Mouse (Mus musculus): ENCODE results near the gene Scnn1a.
A peak's percentile ranks its signal among the peaks of the same experiment; 100 is the strongest.
"Not testable (repeated sequence)": the region's sequence is repeated elsewhere in the genome, so short reads cannot be mapped to it uniquely, and the experiment has no call there.

Gene Scnn1a

GRCm38 (mm10) chr6:125320323-125320722, at the start of gene Scnn1a:
Scnn1a (plus strand) TSS chr6:125320659.
- DNase-seq (ENCODE audit: extremely low read depth, insufficient read length, low spot score), result no peak

GRCm38 (mm10) chr6:125271455-125272227, 48.8 kb upstream of the Scnn1a start:
- peak; percentile 73 for DNase-seq (ENCODE audit: extremely low read depth, insufficient read length, low spot score)

GRCm38 (mm10) chr6:125272228-125272785, 48.2 kb upstream of the Scnn1a start:
- DNase-seq (ENCODE audit: extremely low read depth, insufficient read length, low spot score), result no peak

DNA sequence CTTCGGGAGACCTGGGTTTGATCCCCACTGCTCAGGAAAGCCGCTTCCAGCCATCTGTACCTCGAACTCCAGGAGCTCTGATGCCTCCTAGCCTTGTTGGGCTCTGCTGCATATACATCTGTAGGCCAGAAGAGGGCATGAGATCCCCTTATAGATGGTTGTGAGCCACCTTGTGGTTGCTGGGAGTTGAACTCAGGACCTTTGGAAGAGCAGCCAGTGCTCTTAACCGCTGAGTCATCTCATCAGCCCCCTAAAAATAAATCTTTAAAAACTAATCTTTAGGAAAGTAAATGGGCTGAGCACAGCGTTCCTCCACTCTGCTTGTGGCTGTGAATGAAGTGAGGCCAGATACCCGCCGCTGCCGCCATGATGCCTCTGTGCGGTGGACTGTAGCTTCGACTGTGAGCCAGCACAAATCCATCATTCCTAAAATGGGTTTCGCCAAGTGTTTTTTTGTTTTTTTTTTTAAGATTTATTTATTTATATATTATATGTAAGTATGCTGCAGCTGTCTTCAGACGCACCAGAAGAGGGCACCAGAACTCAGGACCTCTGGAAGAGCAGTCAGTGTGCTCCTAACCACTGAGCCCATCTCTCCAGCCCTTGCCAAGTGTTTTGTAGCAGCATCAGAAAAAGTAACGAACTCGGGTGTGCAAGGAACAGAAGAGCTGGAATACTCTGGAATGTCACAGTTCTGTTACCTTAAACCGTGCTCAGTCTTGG, 45.5 kb upstream of the Scnn1a start:
- DNase-seq (ENCODE audit: extremely low read depth, insufficient read length, low spot score), result peak; percentile 45

DNA sequence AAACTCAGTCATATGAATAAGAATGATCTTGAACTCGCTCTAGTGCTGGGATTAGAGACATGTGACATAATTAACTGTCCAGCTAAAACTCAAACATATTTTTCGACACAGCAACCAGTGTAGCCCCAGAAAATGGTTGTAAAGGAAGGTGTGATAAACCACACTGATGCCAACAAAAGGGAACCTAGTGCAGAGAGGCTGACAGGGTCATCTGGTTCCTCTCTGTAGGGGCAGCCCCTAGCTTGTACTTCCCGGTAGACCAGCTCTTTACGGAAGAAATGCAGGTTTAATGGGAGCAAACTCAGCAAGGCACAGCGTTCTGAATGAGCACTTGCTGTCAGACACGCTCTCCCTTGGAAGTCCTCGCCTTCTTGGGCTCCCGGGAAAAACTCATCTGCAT, 40.7 kb upstream of the Scnn1a start:
- DNase-seq (ENCODE audit: extremely low read depth, insufficient read length, low spot score), result no peak

DNA sequence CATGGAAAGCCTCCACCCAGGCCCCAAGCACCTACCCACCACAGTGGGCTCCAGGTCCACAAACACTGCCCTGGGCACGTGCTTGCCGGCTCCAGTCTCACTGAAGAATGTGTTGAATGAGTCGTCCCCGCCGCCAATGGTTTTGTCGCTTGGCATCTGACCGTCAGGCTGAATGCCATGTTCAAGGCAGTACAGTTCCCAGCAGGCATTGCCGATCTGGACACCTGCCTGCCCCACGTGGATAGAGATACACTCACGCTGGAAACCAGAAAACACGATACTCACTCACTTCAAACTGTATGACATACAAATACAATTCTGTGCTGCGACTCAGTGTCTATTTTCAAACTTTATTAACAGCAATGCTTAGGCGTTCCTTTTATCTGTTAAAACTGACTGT, 37.7 kb upstream of the Scnn1a start:
- DNase-seq (ENCODE audit: extremely low read depth, insufficient read length, low spot score), result not testable (repeated sequence)

DNA sequence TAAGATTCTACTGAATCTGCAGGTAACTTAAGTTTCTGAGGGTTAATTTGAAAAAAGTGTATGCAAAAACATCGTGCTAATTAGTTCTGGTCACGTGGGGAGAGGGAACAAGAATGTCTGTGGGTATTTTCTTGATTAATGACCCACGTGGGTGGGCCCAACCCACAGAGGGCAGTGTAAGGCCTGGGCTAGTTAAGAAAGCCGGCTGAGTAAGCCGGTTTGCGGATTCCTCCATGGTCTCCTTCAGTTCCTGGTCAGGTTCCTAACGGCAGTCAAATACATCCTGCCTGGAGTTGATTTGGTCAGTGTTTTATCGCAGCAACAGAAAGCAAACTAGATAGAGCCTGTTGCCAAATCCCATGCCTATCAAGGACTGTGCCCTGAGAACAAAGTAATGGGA, 36.2 kb upstream of the Scnn1a start:
- no peak for DNase-seq (ENCODE audit: extremely low read depth, insufficient read length, low spot score)

GRCm38 (mm10) chr6:125284751-125285150, 35.7 kb upstream of the Scnn1a start:
- no peak for DNase-seq (ENCODE audit: extremely low read depth, insufficient read length, low spot score)

DNA sequence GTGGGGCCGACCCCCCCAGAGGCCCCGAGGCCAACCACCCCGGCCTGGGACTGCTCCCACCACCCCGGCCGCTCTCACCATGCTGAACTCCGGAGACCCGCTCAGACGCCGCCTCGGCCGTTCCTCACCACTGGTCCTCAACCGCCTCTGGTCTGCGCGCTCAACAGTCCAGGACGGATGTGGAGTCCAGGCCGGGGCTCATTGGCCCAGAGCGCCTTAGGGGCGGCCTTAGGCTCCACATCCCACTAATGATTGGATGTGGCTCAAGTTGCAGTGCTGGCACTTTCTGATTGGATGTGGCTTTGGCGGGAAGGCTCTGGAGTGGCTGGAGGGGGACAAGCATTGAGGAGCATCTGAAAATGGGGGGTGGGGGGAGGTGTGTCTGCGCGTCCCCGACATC, 34.6 kb upstream of the Scnn1a start, which contains the start of gene Tuba3a:
Gene Tuba3a, minus strand, starts transcription at position 153 of the 400 bp plus-strand sequence.
- DNase-seq (ENCODE audit: extremely low read depth, insufficient read length, low spot score), result no peak

DNA sequence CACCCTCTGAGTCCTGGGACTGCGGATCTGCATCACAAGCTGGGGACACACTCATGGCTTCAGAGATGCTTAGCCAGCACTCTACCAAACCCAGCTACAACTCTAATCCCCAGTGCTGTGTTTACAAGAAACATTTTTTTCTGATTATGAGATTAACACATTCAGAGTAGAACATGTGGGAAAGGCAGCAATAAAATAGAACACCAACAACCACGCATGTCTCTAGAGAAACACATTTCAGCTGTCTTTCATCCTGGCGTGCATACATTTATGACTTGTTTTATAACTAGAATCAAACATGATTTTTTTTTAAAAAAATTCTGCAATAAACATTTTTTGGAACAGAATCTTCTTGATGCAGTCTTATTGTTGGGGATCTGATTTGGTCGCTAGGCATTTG, 33.5 kb upstream of the Scnn1a start:
- DNase-seq (ENCODE audit: extremely low read depth, insufficient read length, low spot score), result no peak

- DNase-seq (ENCODE audit: extremely low read depth, insufficient read length, low spot score), result no peak
These were observed 31.7 kb upstream of the Scnn1a start for GRCm38 (mm10) chr6:125288730-125289129.

DNA sequence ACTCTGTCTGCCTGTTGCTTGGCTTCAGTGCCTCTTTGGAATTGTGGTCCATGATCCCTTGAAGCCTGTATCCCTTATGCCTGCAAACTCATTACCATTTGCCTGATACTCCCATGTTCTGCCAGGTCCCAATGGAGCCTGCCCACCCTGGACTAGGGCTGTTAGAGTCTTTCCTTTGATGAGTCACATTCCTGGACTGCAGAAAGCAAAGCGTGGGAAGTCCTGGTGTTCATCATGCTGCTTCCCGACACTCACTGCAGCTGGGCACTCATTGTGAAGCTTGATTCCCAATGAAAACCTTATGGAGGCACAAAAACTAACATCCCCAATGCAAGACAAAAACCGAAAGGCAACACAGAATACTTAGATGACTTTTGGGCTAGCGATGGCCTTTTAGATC, 29.1 kb upstream of the Scnn1a start:
- no peak for DNase-seq (ENCODE audit: extremely low read depth, insufficient read length, low spot score)

- DNase-seq (ENCODE audit: extremely low read depth, insufficient read length, low spot score), result no peak
These were observed 28.2 kb upstream of the Scnn1a start for GRCm38 (mm10) chr6:125292256-125292655.

- DNase-seq (ENCODE audit: extremely low read depth, insufficient read length, low spot score), result no peak
These were observed 26.4 kb upstream of the Scnn1a start for GRCm38 (mm10) chr6:125294049-125294448.

DNA sequence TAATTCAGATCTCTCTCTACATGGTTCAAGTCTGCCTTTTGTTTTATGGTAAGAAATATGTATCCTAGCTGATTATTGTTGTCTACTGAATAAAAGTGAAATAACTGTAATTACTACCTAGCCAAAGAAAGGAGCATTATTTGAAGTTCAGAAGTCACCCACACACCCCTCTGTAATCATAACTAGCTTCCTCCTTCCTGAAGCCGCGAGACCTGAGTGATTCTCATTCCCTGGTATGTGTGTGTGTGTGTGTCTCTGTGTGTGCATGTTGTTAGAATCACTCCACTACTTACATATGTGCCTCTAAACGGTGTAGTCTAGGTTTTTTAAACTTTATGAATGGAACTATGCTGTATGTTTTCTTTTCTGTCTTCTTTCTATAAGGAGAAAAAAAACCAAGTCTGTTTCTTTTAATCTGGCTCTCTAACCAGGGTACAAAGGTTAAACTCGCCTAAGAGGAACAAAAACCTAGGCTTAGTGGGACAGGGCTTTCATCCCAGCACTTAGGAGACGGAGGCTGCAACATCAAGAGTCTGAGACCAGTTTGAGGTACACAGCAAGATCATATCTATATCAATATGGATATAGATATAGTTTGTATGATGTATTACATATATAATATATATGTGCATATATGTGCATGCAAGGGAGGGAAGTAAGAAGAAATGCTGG, 23.2 kb upstream of the Scnn1a start:
- DNase-seq (ENCODE audit: extremely low read depth, insufficient read length, low spot score), result no peak

GRCm38 (mm10) chr6:125300982-125301381, 19.5 kb upstream of the Scnn1a start:
- no peak for DNase-seq (ENCODE audit: extremely low read depth, insufficient read length, low spot score)

- no peak for DNase-seq (ENCODE audit: extremely low read depth, insufficient read length, low spot score)
These were observed 18.1 kb upstream of the Scnn1a start for GRCm38 (mm10) chr6:125302231-125302982.

- DNase-seq (ENCODE audit: extremely low read depth, insufficient read length, low spot score), result no peak
These were observed 17.2 kb upstream of the Scnn1a start for GRCm38 (mm10) chr6:125303242-125303641.

DNA sequence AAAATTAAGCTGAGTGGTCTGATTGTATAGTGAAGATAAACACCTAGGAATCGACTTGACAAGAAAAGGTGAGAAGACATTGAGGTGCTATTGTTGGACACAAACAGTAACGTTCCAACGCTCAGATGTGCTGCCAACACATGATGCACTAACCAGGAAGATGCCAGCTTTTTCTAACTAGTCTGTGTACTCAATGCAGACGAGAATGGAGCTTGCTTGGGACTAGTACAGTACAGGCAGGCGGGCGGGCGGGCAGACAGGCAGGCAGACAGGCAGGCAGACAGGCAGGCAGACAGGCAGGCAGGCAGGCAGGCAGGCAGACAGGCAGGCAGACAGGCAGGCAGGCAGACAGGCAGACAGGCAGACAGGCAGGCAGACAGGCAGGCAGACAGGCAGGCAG, 16.1 kb upstream of the Scnn1a start:
- DNase-seq (ENCODE audit: extremely low read depth, insufficient read length, low spot score), result not testable (repeated sequence)

GRCm38 (mm10) chr6:125305465-125305864, 15.0 kb upstream of the Scnn1a start:
- no peak for DNase-seq (ENCODE audit: extremely low read depth, insufficient read length, low spot score)

Data from 3134 (cell line).